Mouse (Mus musculus): ENCODE data around the gene Dcxr.

Dcxr gene

GRCm38 (mm10) chr11:120729432-120730050 is 2.5 kb upstream of the Dcxr start:
- peak; percentile 73 for DNase-seq (ENCODE audit: low spot score)

GRCm38 (mm10) chr11:120728530-120729240 is 1.6 kb upstream of the Dcxr start:
- DNase-seq (ENCODE audit: low spot score) = no peak

GRCm38 (mm10) chr11:120727564-120727963 is 483 bp upstream of the Dcxr start:
- no peak for DNase-seq (ENCODE audit: low spot score)

GRCm38 (mm10) chr11:120726243-120727168 is 575 bp downstream of the Dcxr start:
- DNase-seq (ENCODE audit: low spot score) = no peak

GRCm38 (mm10) chr11:120723509-120723908 is 3.6 kb downstream of the Dcxr start:
- DNase-seq (ENCODE audit: low spot score) = no peak

GRCm38 (mm10) chr11:120722761-120723382 is 4.2 kb downstream of the Dcxr start:
- DNase-seq (ENCODE audit: low spot score) = no peak

GRCm38 (mm10) chr11:120722067-120722630 is 4.9 kb downstream of the Dcxr start:
- no peak for DNase-seq (ENCODE audit: low spot score)

GRCm38 (mm10) chr11:120721124-120722066 is 5.7 kb downstream of the Dcxr start, which contains the start of gene Rac3:
TSS of gene Rac3 (plus strand) at chr11:120721470.
- DNase-seq (ENCODE audit: low spot score) = peak; percentile 82

- peak; percentile 95 for DNase-seq (ENCODE audit: low spot score)
These were observed 6.6 kb downstream of the Dcxr start for GRCm38 (mm10) chr11:120720450-120720849.

GRCm38 (mm10) chr11:120719841-120720376 is 7.2 kb downstream of the Dcxr start:
- DNase-seq (ENCODE audit: low spot score) = no peak

- no peak for DNase-seq (ENCODE audit: low spot score)
These were observed 7.8 kb downstream of the Dcxr start for GRCm38 (mm10) chr11:120719242-120719641.

- DNase-seq (ENCODE audit: low spot score) = no peak
These were observed 11.9 kb downstream of the Dcxr start for GRCm38 (mm10) chr11:120715131-120715530.

- no peak for DNase-seq (ENCODE audit: low spot score)
These were observed 12.5 kb downstream of the Dcxr start for GRCm38 (mm10) chr11:120714546-120714945.

- DNase-seq (ENCODE audit: low spot score) = peak; percentile 99
These were observed 13.2 kb downstream of the Dcxr start, which contains the start of the genes Cenpx and Lrrc45 for GRCm38 (mm10) chr11:120713580-120714518. TSS of gene Cenpx (minus strand) at chr11:120713738. TSS of gene Lrrc45 (plus strand) at chr11:120713925.

- peak; percentile 82 for DNase-seq (ENCODE audit: low spot score)
These were observed 14.1 kb downstream of the Dcxr start for GRCm38 (mm10) chr11:120712771-120713568.

- DNase-seq (ENCODE audit: low spot score) = no peak
These were observed 15.0 kb downstream of the Dcxr start for GRCm38 (mm10) chr11:120711980-120712604.

- no peak for DNase-seq (ENCODE audit: low spot score)
These were observed 16.4 kb downstream of the Dcxr start for GRCm38 (mm10) chr11:120710672-120711071.

GRCm38 (mm10) chr11:120709551-120709950 is 17.5 kb downstream of the Dcxr start:
- DNase-seq (ENCODE audit: low spot score) = no peak

Measured in retina, embryonic 14.5 days (tissue).